Mouse (Mus musculus) lung, postnatal 0 days (tissue): ENCODE measurements at regions not wholly inside any gene's neighbourhood (a gene's known extent, or its start where the extent isn't known, plus 50 kb on each side); places are given as distances from the start of the nearest gene placed in this dataset.

ENCODE experiments used
- CTCF ChIP-seq: IDR thresholded peaks from 2 replicates; pipeline ENCODE4 v1.5.1; 2016; ENCODE audit warnings: antibody characterized with exemption, mild to moderate bottlenecking
- EP300 ChIP-seq: IDR thresholded peaks from 2 replicates; pipeline ENCODE4 v1.6.1; 2016; ENCODE audit warnings: antibody characterized with exemption, mild to moderate bottlenecking, control low read depth

- TF ChIP-seq EP300 (no peak), CTCF (no peak)
Measured at GRCm38 (mm10) chr5:28682821-28683220, 215.8 kb upstream of the Shh start.
